Mouse (Mus musculus): ENCODE results near the gene Ubap2l.
A peak's percentile ranks its signal among the peaks of the same experiment; 100 is the strongest.

Ubap2l gene

GRCm38 (mm10) chr3:89965972-89966371 is 86.5 kb downstream of the Ubap2l start:
- no peak for DNase-seq

- DNase-seq, result no peak
These were observed 86.9 kb downstream of the Ubap2l start for GRCm38 (mm10) chr3:89965557-89965956.

GRCm38 (mm10) chr3:89963926-89964739 is 88.3 kb downstream of the Ubap2l start:
- peak; percentile 45 for DNase-seq

- peak; percentile 48 for DNase-seq
These were observed 89.1 kb downstream of the Ubap2l start, which contains the start of gene Atp8b2 for GRCm38 (mm10) chr3:89963221-89963763. TSS of gene Atp8b2 (minus strand) at chr3:89963508.

- DNase-seq, result no peak
These were observed 89.6 kb downstream of the Ubap2l start for GRCm38 (mm10) chr3:89962751-89963220.

- no peak for DNase-seq
These were observed 90.2 kb downstream of the Ubap2l start for GRCm38 (mm10) chr3:89962059-89962750.

GRCm38 (mm10) chr3:89961436-89961835 is 91.0 kb downstream of the Ubap2l start:
- no peak for DNase-seq

- peak; percentile 97 for DNase-seq
These were observed 92.0 kb downstream of the Ubap2l start for GRCm38 (mm10) chr3:89960469-89960868.

GRCm38 (mm10) chr3:89959435-89959834 is 93.0 kb downstream of the Ubap2l start:
- DNase-seq, result peak; percentile 83

- no peak for DNase-seq
These were observed 94.5 kb downstream of the Ubap2l start for GRCm38 (mm10) chr3:89957880-89958279.

GRCm38 (mm10) chr3:89956177-89956971 is 96.1 kb downstream of the Ubap2l start:
- DNase-seq, result no peak

GRCm38 (mm10) chr3:89953420-89953819 is 99.0 kb downstream of the Ubap2l start:
- peak; percentile 70 for DNase-seq

Data from layer of hippocampus, adult 9-11 months (tissue).